Mouse (Mus musculus) C2C12 (cell line): ENCODE measurements around the gene Serpinb1b. TPM values are rescaled to one million over a fixed set of nuclear protein-coding genes. Genes with fewer than 3 reads are reported as not detected.
"Not testable (repeated sequence)": the region's sequence is repeated elsewhere in the genome, so short reads cannot be mapped to it uniquely, and the experiment has no call there.

Experiments used
- H3K27me3 ChIP-seq: one replicate; pipeline ENCODE4 v1.6.1; 2011; ENCODE audit not compliant: control insufficient read depth, insufficient read depth, insufficient read length
- H3K36me3 ChIP-seq: one replicate; pipeline ENCODE4 v1.6.1; 2011; ENCODE audit not compliant: control insufficient read depth, insufficient read depth
- H3K4me3 ChIP-seq: one replicate; pipeline ENCODE4 v1.5.1; 2011; ENCODE audit warnings: mild to moderate bottlenecking, control low read depth; ENCODE audit not compliant: poor library complexity, insufficient read depth, severe bottlenecking
- H3K79me2 ChIP-seq: one replicate; pipeline ENCODE4 v1.6.1; 2011; ENCODE audit not compliant: control insufficient read depth, insufficient read depth
- H3K79me3 ChIP-seq: one replicate; pipeline ENCODE4 v1.6.1; 2011; ENCODE audit warnings: low read depth, control low read depth
- H3ac ChIP-seq: one replicate; pipeline ENCODE3; 2011; ENCODE audit warnings: low read depth; ENCODE audit not compliant: control insufficient read depth, insufficient read length
- CEBPB ChIP-seq: IDR thresholded peaks from one replicate; pipeline ENCODE4 v1.6.1; 2011; ENCODE audit warnings: low read depth, mild to moderate bottlenecking, control low read depth, moderate library complexity
- CTCF ChIP-seq: IDR thresholded peaks from one replicate; pipeline ENCODE4 v1.5.1; 2011; ENCODE audit not compliant: control insufficient read depth, insufficient read depth, insufficient read length
- FOSL1 ChIP-seq: IDR thresholded peaks from one replicate; pipeline ENCODE4 v1.8.0; 2011; ENCODE audit warnings: mild to moderate bottlenecking, low read length; ENCODE audit not compliant: poor library complexity, insufficient read depth, severe bottlenecking
- MAX ChIP-seq: IDR thresholded peaks from one replicate; pipeline ENCODE4 v1.6.1; 2011; ENCODE audit warnings: mild to moderate bottlenecking, control low read depth
- MYOD1 ChIP-seq: IDR thresholded peaks from one replicate; pipeline ENCODE4 v1.6.1; 2011; ENCODE audit warnings: low read depth; ENCODE audit not compliant: control insufficient read depth, insufficient read length
- MYOG ChIP-seq: IDR thresholded peaks from one replicate; pipeline ENCODE4 v1.6.1; 2011; ENCODE audit not compliant: control insufficient read depth, insufficient read length; ENCODE audit errors: extremely low read depth
- USF1 ChIP-seq: IDR thresholded peaks from one replicate; pipeline ENCODE4 v1.6.1; 2011; ENCODE audit warnings: low read depth, mild to moderate bottlenecking, control low read depth, moderate library complexity
- long read RNA-seq, 2 experiments: library from polyadenylated mRNA; unstranded; transcript quantifications; one replicate each; pipeline ENCODE4 v2.0.0; 2019 to 2020
- polyA plus RNA-seq: library from polyadenylated mRNA; unstranded; fragments of >200 nt; fragmentation: generic; extraction: Trizol; gene quantifications from one replicate; pipeline ENCODE4 v1.2.1, GENCODE M21; 2012; ENCODE audit warnings: missing spikeins

The Serpinb1b gene
- 0.11 TPM for polyA plus RNA-seq
- long read RNA-seq, experiment 1, partial matches to known transcripts = 0 of 1 reads
- long read RNA-seq, experiment 1, other reads (novel, unspliced or antisense) = 1 of 1 reads
- long read RNA-seq, experiment 2 = 0 reads

- Histone ChIP-seq H3K79me2 (no peaks in the 10 kb centered on the region), H3K27me3 (no peaks in the 10 kb centered on the region), H3K4me3 (no peak within 1 kb of the TSS), H3ac (no peak within 1 kb of the TSS), H3K36me3 (no peaks in the 10 kb centered on the region), H3K79me3 (no peaks in the 10 kb centered on the region)
- TF ChIP-seq FOSL1 = no peak
- no peak for TF ChIP-seq MYOG
- no peak for TF ChIP-seq MAX
- TF ChIP-seq MYOD1 = no peak
- TF ChIP-seq CEBPB = no peak
- no peak for TF ChIP-seq CTCF
- TF ChIP-seq USF1 = no peak
These were observed at the start of gene Serpinb1b for GRCm38 (mm10) chr13:33078056-33078705. Serpinb1b (plus strand) TSS chr13:33078575.

- not testable (repeated sequence) for H3ac ChIP-seq, H3K4me3 ChIP-seq, H3K27me3 ChIP-seq, H3K79me3 ChIP-seq, H3K79me2 ChIP-seq, H3K36me3 ChIP-seq
These were observed 48.9 kb upstream of the Serpinb1b start for GRCm38 (mm10) chr13:33029478-33029877.

DNA sequence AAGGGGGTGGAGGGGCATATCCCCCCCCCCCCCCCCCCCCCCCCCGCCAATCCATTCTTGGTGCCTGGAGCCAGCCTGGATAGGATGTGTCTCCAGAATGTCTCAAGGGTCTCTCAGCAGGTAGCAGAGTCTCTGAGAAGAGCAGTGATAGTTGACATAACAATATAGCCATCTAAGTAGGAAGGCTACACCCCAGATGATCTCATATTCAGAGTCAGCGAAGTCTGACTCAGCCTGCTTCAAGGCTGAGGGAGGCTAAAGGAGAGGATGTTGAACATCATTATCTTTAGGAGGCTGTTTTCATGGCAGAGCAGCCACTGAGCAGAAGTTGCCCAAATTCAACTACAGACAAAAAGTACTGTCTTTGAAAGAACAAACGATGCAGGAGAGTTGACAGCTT, 48.1 kb upstream of the Serpinb1b start:
- no peaks in the 10 kb centered on the region for H3K27me3 ChIP-seq
- no peak for TF ChIP-seq CTCF
- TF ChIP-seq USF1 = no peak
- TF ChIP-seq MAX = no peak
- no peak for TF ChIP-seq CEBPB
- H3K36me3 ChIP-seq = no peaks in the 10 kb centered on the region
- H3K4me3 ChIP-seq = no peak overlapping the region
- H3ac ChIP-seq = no peak overlapping the region
- H3K79me2 ChIP-seq = no peaks in the 10 kb centered on the region
- no peaks in the 10 kb centered on the region for H3K79me3 ChIP-seq

DNA sequence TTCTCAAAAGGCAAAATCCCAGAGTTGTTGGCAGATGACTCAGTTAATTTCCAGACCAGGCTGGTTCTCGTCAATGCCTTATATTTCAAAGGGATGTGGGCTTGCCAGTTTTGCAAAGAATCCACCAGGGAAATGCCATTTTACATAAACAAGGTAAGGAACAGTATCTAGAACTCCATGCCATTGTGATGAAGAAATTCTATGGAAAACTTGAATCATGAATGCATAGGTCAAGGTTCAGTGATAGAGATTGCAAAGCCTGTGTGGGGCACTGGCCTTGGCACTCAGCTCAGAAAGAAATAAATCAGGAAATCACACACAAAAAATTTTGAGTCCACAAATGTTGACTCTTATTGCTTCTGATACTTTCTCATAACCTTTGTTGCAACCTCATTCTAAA, 42.9 kb upstream of the Serpinb1b start:
- no peak for TF ChIP-seq CEBPB
- TF ChIP-seq FOSL1 = no peak
- TF ChIP-seq USF1 = no peak
- no peak for TF ChIP-seq MAX
- no peak for TF ChIP-seq MYOG
- no peak for TF ChIP-seq MYOD1
- TF ChIP-seq CTCF = no peak
- Histone ChIP-seq H3K79me3 (no peaks in the 10 kb centered on the region), H3K27me3 (no peaks in the 10 kb centered on the region), H3K4me3 (no peak overlapping the region), H3K36me3 (no peaks in the 10 kb centered on the region), H3ac (no peak overlapping the region), H3K79me2 (no peaks in the 10 kb centered on the region)

DNA sequence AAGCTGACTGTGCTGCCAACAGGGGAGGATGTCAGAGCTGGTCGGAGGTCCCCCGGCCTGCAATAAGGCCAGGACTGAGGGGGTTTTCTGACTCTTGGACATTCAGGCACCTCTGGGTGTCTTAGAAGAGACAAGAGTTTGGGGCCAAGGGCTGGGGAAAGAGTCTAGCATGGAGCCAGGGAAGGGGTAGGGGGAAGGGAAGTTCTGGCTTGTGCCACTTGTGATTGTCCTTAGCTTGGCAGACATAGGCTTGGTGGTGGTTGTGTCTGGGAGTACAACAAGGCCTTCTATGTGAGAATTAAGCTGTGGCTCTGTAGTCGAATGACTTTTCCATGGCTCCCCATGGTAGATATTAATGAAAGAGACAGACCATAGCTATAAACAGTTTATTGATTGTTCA, 34.8 kb upstream of the Serpinb1b start:
- no peak for TF ChIP-seq CTCF
- no peak for TF ChIP-seq CEBPB
- no peak for TF ChIP-seq MYOG
- TF ChIP-seq MAX = no peak
- TF ChIP-seq USF1 = no peak
- no peak for TF ChIP-seq FOSL1
- TF ChIP-seq MYOD1 = no peak

GRCm38 (mm10) chr13:33047234-33047633, 31.1 kb upstream of the Serpinb1b start:
- no peaks in the 10 kb centered on the region for H3K36me3 ChIP-seq
- no peak overlapping the region for H3K4me3 ChIP-seq
- no peaks in the 10 kb centered on the region for H3K27me3 ChIP-seq
- H3K79me3 ChIP-seq = no peaks in the 10 kb centered on the region
- H3ac ChIP-seq = no peak overlapping the region
- H3K79me2 ChIP-seq = no peaks in the 10 kb centered on the region
- TF ChIP-seq MYOD1 = no peak
- TF ChIP-seq USF1 = no peak
- TF ChIP-seq CTCF = no peak
- no peak for TF ChIP-seq MAX
- TF ChIP-seq FOSL1 = no peak
- no peak for TF ChIP-seq MYOG
- no peak for TF ChIP-seq CEBPB

More for the DNA sequence above, 34.8 kb upstream of the Serpinb1b start:
- H3K27me3 ChIP-seq = no peaks in the 10 kb centered on the region
- H3ac ChIP-seq = no peak overlapping the region
- no peak overlapping the region for H3K4me3 ChIP-seq
- no peaks in the 10 kb centered on the region for H3K79me2 ChIP-seq
- no peaks in the 10 kb centered on the region for H3K36me3 ChIP-seq
- H3K79me3 ChIP-seq = no peaks in the 10 kb centered on the region
